Mouse (Mus musculus): ENCODE measurements around the gene Slc27a3.
A peak's percentile ranks its signal among the peaks of the same experiment; 100 is the strongest.
"Not testable (repeated sequence)": the region's sequence is repeated elsewhere in the genome, so short reads cannot be mapped to it uniquely, and the experiment has no call there.

Gene Slc27a3

DNA sequence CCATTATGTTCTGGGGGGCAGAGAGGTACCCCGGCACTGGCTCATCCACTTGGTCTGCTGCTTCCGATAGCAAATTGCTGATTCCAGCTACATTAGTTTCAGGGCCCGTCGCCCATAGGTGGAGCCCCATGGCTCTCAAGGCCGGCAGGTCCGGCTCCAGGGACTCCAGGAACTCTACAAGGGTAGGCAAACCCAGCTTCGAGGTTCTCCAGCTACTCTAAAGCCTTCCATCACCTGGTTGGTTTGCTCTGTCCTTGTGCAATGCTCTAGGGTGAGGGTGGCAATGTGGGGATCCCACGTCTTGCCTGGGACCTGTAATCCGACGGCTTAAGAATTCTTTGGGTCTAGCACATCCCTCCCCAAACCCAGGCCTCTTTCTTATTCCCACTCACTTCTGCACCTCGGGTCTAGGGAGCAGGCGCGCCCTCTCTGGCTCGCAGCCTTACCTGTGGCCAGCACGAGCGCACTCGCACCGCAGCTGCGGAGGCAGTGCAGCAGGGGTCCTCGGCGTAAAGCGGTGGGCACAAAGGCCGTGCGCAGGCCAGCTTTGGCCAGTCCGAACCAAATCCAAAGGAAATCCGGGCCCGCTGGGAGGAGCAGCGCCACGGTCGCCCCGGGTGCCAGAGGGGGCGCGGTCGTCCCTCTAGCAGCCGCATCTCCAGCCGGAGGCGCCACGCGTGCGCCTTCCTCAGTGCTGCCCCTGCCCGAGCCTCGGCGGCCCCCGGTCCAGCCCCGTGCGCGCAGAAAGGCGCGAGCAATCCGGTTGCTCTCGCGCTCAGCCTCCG is 820 bp downstream of the Slc27a3 start:
- peak; percentile 57 for DNase-seq

- no peak for DNase-seq
These were observed 1.5 kb downstream of the Slc27a3 start for GRCm38 (mm10) chr3:90388192-90388591.

DNA sequence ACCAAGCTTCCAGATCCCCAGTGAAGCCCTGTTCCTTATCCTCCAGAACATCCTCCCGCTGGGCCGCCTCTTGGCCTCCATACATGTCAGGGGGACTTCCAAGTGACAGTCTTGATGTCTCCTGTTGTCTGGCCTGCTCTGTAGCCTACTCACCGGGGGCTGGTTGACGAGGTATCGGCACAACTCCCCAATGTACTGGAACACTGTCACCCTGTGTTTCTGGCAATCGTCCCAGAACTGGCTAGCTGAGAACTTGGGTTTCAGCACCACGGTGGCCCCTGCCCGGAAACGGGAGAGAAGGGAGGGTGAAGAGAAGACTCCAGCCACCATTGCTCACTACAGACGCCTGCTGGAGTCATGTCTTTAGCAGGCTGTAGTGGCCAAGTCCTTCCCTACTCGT is 2.3 kb downstream of the Slc27a3 start:
- peak; percentile 21 for DNase-seq

DNA sequence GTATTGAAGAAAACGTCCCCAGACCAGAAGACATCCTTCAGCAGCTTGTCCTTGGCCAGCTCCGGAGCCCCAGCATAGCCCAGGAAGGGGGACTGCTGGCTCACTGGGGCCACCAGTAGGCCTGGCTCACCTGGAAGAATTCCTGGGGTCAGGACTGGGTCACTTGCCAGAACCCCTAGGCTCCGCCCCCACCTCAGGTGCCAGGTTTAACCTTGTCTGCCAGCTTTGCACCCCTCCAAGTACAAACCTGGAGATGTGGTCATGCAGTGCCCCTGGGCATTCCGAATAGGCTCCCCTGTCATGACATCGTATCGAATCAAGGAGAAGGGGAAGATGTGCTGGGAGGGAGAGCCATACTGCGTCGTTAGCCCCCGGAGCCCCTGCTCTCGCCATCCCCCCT is 2.9 kb downstream of the Slc27a3 start:
- no peak for DNase-seq

GRCm38 (mm10) chr3:90384851-90385375 is 4.8 kb downstream of the Slc27a3 start:
- no peak for DNase-seq

- DNase-seq = no peak
These were observed 6.0 kb downstream of the Slc27a3 start for GRCm38 (mm10) chr3:90383690-90384089.

- no peak for DNase-seq
These were observed 8.0 kb downstream of the Slc27a3 start for GRCm38 (mm10) chr3:90381727-90382126.

GRCm38 (mm10) chr3:90378496-90378895 is 11.2 kb downstream of the Slc27a3 start:
- DNase-seq = no peak

GRCm38 (mm10) chr3:90376247-90376585 is 13.5 kb downstream of the Slc27a3 start:
- no peak for DNase-seq

DNA sequence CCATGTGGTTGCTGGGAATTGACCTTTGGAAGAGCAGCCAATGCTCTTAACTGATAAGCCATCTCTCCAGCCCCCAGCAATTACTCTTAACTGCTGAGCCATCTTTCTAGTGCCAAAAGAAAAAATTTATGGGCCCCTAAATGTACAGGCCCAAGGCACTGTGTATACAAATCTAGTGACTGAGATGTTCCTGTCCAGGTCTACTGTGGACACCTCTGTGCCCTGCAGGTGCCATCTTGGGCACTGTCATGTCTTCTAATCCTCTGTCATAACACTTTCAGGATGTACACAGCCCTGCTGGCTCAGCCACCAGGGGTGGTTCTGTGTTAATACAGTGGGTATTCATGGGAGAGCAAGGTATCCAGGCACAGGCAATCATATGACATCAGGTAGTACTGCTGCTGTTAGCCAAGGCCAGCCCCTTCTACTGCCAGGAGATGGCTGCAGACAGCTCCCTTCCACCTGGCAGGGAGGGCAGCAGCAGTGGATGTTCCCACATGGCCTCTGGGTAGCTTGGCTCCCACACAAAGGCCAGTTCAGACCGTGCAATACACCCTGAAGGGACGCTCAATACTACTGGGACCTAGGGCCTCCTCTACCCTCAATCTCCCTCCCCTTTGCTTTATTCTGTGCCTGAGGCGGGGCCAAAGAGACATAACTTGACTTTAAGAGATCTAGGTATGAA is 14.0 kb downstream of the Slc27a3 start:
- DNase-seq = no peak

GRCm38 (mm10) chr3:90374368-90374767 is 15.4 kb downstream of the Slc27a3 start:
- no peak for DNase-seq

DNA sequence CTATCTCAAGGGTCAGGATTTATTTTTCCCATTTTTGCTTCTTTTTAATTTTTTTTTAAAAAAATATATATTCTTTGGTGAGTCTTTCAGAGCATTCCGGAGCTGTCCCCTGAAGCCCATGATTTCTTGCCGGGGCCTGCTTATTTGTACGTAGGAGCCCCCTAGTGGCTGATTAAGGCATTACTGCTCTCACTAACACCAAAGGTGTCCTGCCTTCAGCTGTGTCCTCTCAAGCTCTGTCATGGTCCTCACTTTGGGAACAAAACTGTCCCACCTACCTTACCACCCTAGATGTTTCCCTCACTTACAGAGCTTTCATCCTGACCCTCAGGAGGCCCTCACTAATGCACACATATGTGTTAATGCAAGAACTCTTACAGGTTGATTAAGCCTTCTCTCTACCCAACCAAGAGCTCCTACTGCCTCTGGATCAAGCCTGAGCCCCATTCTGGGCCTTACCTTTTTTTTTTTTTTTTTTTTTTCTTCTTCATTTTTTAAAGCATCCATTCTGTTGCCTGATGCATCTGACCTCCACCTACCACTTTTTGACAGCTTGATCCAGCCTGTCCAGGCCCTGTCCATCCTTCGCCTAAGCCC is 16.2 kb downstream of the Slc27a3 start:
- peak; percentile 80 for DNase-seq

DNA sequence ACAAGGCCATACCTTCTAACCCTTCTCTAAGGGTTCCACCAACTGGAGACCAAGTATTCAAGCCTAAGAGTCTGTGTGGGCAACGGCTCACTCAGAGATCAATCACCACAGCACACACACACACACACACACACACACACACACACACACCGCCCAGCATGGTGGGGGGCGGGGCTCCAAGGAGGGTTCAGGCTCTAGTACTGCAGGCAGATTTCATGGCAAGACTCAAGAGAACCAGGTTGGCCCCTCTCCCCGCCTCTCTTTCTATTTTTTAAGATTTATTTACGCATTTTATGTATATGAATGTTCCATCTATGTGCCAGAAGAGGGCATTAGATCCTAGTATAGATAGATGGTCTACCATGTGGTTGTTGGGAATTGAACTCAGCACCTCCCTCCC is 16.9 kb downstream of the Slc27a3 start:
- no peak for DNase-seq

- DNase-seq = no peak
These were observed 17.9 kb downstream of the Slc27a3 start for GRCm38 (mm10) chr3:90371857-90372256.

GRCm38 (mm10) chr3:90369041-90369440 is 20.7 kb downstream of the Slc27a3 start:
- no peak for DNase-seq

DNA sequence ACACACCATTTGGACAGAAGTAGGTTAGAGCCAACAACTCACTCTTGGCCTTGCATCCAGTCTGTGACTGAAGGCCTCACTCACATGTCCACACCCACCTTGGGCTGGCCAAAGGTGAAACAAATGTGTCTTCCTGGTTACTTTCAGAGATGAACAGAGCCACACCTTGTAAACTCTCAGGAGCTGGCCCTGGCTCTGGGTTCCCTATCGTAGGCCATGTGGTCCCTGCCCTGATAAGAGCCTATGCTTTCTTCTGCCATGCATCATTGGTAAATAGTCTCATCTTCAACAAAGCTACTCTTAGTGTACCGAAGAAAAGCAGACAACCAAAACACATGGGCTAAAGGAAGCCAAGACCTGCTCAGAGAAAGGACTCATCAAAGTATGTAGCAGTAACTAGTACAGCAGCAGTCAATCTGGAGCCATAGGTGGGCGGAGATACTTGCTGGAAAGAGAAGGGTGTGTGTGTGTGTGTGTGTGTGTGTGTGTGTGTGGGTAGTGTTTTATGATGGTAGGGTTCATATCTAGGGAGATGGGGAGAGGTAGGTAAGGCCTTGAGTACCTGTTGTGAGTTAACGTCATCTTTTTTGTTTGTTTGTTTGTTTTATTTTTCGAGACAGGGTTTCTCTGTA is 22.6 kb downstream of the Slc27a3 start:
- DNase-seq = no peak

DNA sequence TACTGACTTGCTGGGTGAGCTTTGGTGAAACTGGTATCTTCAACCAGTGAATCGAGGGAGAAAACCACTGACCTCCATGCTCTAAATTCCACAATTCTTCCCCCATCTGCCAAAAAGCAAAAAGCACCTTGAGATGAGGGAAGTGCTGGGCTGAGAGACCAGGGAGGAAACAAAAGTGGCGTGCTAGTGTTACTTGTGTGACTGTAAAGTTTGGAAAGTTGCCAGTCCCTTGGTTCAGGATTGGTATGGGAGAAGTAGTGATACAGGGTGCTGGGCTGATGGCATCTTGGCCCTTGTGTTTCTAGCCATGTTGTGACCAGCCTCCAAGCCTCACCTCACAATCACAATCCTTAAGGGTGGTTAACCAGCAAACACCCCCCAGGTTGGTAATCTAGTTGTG is 27.4 kb downstream of the Slc27a3 start:
- no peak for DNase-seq

- DNase-seq = no peak
These were observed 28.3 kb downstream of the Slc27a3 start for GRCm38 (mm10) chr3:90361476-90361875.

DNA sequence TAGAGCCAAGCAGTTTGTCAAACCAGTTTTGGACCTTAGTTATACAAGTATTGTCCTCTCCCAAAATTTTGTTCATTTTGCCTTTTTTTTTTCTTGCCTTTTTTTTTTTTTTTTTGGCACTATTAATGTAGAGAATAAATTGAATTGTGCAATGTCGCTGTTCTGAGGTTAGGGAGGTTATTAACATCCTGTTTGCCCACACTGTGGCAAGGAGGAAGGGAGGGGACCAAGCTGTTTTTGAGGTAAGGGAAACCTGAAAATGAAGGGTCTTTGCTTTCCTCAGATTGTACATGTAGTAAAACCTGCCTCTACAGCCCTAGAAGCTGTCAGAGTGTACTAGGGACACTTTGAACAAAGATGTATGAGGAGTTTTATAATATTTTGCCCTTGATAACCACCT is 30.5 kb downstream of the Slc27a3 start:
- no peak for DNase-seq

DNA sequence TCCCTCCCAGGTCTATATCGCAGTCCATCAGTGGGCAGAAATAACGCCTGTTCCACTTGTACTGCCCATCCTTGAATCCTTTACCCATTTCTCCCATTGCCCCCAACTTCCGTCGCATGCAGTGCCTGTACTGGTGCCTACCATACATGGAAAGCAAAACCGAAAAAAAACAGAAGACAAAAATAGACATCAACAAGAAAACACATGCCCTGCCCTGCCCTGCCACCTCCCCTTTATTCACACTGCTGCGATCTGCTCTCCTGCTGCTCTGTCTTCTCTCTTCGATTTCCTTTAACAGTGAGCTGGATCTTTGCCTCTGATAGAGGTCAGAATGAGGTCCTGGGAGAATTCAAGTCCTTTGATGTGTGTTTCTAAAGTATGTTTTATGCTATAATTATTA is 31.8 kb downstream of the Slc27a3 start:
- DNase-seq = no peak

GRCm38 (mm10) chr3:90347847-90348246 is 41.9 kb downstream of the Slc27a3 start:
- DNase-seq = no peak

GRCm38 (mm10) chr3:90342853-90343252 is 46.9 kb downstream of the Slc27a3 start:
- DNase-seq = not testable (repeated sequence)

DNA sequence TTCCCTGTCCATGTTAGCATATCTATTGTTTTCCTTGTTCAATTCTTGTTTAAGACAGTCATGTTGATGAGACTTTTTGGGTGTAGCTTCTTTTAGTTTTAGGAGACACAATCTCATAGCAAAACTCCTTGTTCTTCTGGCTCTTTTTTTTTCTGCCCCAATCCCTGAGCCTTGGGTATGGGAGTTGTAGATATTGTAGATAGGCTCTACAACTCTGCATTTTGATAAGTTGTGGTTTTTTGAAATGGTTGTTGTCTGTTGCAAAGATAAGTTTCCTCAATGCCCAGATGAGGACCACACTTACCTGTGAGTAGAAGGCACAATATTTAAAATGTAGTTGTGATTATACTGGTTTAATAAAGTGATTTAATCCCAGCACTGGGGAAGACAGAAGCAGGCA is 49.6 kb downstream of the Slc27a3 start:
- DNase-seq = no peak

DNA sequence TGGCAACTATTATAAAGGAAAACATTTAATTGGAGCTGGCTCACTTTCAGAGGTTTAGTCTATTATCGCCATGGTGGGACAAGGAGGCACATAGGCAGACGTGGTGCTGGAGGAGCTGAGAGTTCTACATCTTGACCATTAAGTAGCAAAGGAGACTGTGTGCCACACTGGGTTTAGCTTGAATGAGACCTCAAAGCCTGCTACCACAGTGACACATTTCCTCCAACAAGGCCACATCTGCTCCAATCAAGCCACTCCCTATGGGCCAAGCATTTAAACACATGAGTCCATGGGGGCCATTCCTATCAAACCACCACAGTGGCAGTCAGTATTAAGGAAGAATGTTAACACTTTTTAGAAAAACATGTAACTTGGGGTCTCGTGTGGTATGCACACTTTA is 51.5 kb downstream of the Slc27a3 start:
- no peak for DNase-seq
